ENCODE assay signal across 28 mouse cellular contexts in the genomic region with DNA sequence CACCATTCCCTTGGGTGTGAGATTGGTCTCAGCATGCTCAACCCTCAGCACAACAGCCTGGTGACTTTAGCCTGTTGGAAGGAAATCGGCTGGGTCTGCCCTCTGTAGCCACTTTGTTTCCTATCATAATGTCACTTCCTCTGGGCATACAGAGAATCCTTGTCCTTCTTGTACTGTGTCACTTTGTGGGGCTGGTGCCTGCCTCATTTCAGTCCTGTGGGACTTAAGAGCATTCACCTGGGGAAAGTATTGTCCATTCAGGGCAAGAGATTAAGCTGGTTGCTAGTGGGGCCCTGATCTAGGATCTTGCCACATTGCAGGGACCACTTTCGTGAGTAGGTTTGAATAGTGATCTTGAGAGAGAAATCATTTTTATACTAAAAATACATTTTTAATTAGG.
"Had no signal": no experiment of that assay in that cellular context is flagged by ENCODE, and none has a peak within 500 bp of the region (broad histone marks: within the 10 kb centered on the region; RNA-seq: fewer than 3 reads in every experiment).

No protein-coding gene starts in this region.

- DNase-seq: cerebellum, adult 2 months; cerebellum, adult 8-10 months; cerebellum, adult 9-10 months; cerebellum, adult 9-11 months; cerebellum, postnatal 10 days; cerebellum, postnatal 14 days; cerebellum, postnatal 25 days; cerebellum, postnatal 36 days; embryo, embryonic 11 days; forebrain, postnatal 0 days; gastrocnemius, adult 2 months; gastrocnemius, postnatal 10 days; gastrocnemius, postnatal 14 days; gastrocnemius, postnatal 25 days; gastrocnemius, postnatal 36 days; heart, adult 18-20 months; heart, adult 2 months had no signal

- H3K9ac ChIP-seq: embryonic facial prominence, embryonic 12.5 days; embryonic facial prominence, embryonic 13.5 days; embryonic facial prominence, embryonic 15.5 days; forebrain, embryonic 12.5 days; forebrain, embryonic 13.5 days; forebrain, embryonic 15.5 days; forebrain, postnatal 0 days had no signal

- H3K9me3 ChIP-seq: embryonic facial prominence, embryonic 10.5 days; embryonic facial prominence, embryonic 12.5 days; embryonic facial prominence, embryonic 13.5 days; embryonic facial prominence, embryonic 15.5 days; forebrain, embryonic 12.5 days; forebrain, embryonic 13.5 days; forebrain, embryonic 15.5 days had no signal

- H3K4me3 ChIP-seq: embryonic facial prominence, embryonic 10.5 days; embryonic facial prominence, embryonic 12.5 days; embryonic facial prominence, embryonic 13.5 days; embryonic facial prominence, embryonic 15.5 days; erythroblast, embryonic 14.5 days; forebrain, embryonic 10.5 days; forebrain, embryonic 12.5 days; forebrain, embryonic 13.5 days; forebrain, embryonic 15.5 days; gastrocnemius, adult 2 months; heart, adult 2 months had no signal

- H3K4me1 ChIP-seq: embryonic facial prominence, embryonic 15.5 days; forebrain, embryonic 12.5 days; forebrain, embryonic 13.5 days; forebrain, embryonic 15.5 days had no signal

- H3K4me2 ChIP-seq: embryonic facial prominence, embryonic 12.5 days; embryonic facial prominence, embryonic 13.5 days; embryonic facial prominence, embryonic 15.5 days; forebrain, embryonic 12.5 days; forebrain, embryonic 13.5 days; forebrain, embryonic 15.5 days had no signal

- H3K27me3 ChIP-seq: embryonic facial prominence, embryonic 12.5 days; embryonic facial prominence, embryonic 13.5 days; embryonic facial prominence, embryonic 15.5 days; forebrain, embryonic 13.5 days; forebrain, embryonic 15.5 days had no signal

- H3K27ac ChIP-seq: embryonic facial prominence, embryonic 10.5 days; embryonic facial prominence, embryonic 12.5 days; embryonic facial prominence, embryonic 13.5 days; embryonic facial prominence, embryonic 15.5 days; forebrain, embryonic 10.5 days; forebrain, embryonic 12.5 days; forebrain, embryonic 13.5 days; forebrain, embryonic 15.5 days; gastrocnemius, adult 2 months; heart, adult 2 months had no signal

- ATAC-seq: forebrain, embryonic 13.5 days; forebrain, embryonic 14.5 days; forebrain, embryonic 15.5 days; forebrain, embryonic 16.5 days; forebrain, postnatal 0 days had no signal

- H3K36me3 ChIP-seq: embryonic facial prominence, embryonic 10.5 days; embryonic facial prominence, embryonic 12.5 days; embryonic facial prominence, embryonic 13.5 days; embryonic facial prominence, embryonic 15.5 days; forebrain, embryonic 10.5 days; forebrain, embryonic 12.5 days; forebrain, embryonic 15.5 days had no signal
